Mouse (Mus musculus) ES-E14 (cell line): ENCODE measurements around the gene Dhx36. TPM values are rescaled to one million over a fixed set of nuclear protein-coding genes. Genes with fewer than 3 reads are reported as not detected.

Experiments
- DNase-seq: peaks from one replicate; pipeline ENCODE4 v3.0.0-alpha.2; 2013; ENCODE audit warnings: low read depth, low spot score
- H3K27ac ChIP-seq: 2 replicates; pipeline ENCODE4 v1.5.1; 2012; ENCODE audit warnings: low read depth, mild to moderate bottlenecking, low read length, moderate library complexity, mixed read lengths; ENCODE audit not compliant: poor library complexity, insufficient read depth, severe bottlenecking
- H3K36me3 ChIP-seq: 2 replicates; pipeline ENCODE4 v1.6.1; 2012; ENCODE audit warnings: mild to moderate bottlenecking, low read length, moderate library complexity, mixed read lengths; ENCODE audit not compliant: control insufficient read depth, poor library complexity, insufficient read depth, severe bottlenecking
- H3K4me1 ChIP-seq, 2 experiments: fragments of 150-350 bp in 1 of 2; sonication (generic) in 1 of 2; 2 replicates each; pipeline ENCODE4 v1.6.1; 2012; ENCODE audit warnings: low read length in 2 of 2, mild to moderate bottlenecking in 1 of 2, mixed read lengths in 1 of 2; ENCODE audit not compliant: control insufficient read depth in 2 of 2, insufficient read depth in 2 of 2, poor library complexity in 1 of 2
- H3K4me3 ChIP-seq, 2 experiments: fragments of 150-350 bp in 1 of 2; sonication (generic) in 1 of 2; 2 replicates each; pipeline ENCODE4 v1.5.1; 2012; ENCODE audit warnings: low read length in 2 of 2, low read depth in 1 of 2, mild to moderate bottlenecking in 1 of 2, mixed read lengths in 1 of 2; ENCODE audit not compliant: insufficient read depth in 1 of 2, poor library complexity in 1 of 2, severe bottlenecking in 1 of 2
- H3K9ac ChIP-seq: 2 replicates; pipeline ENCODE4 v1.6.1; 2012; ENCODE audit warnings: low read depth, mild to moderate bottlenecking, low read length, mixed read lengths; ENCODE audit not compliant: poor library complexity, insufficient read depth, severe bottlenecking
- H3K9me3 ChIP-seq: fragments of 150-350 bp; sonication (generic); 2 replicates; pipeline ENCODE4 v1.6.1; 2012; ENCODE audit warnings: low read depth, mild to moderate bottlenecking, low read length; ENCODE audit not compliant: control insufficient read depth, insufficient read depth
- CHD2 ChIP-seq: IDR thresholded peaks from 2 replicates; pipeline ENCODE4 v1.6.1; 2014; ENCODE audit warnings: mild to moderate bottlenecking, low read depth, low read length, inconsistent platforms
- HCFC1 ChIP-seq: IDR thresholded peaks from 2 replicates; pipeline ENCODE4 v1.6.1; 2012; ENCODE audit warnings: low read length, inconsistent platforms, borderline replicate concordance; ENCODE audit not compliant: insufficient read depth
- MAFK ChIP-seq: IDR thresholded peaks from 2 replicates; pipeline ENCODE4 v1.6.1; 2014; ENCODE audit warnings: mild to moderate bottlenecking, low read depth, low read length, inconsistent platforms; ENCODE audit not compliant: insufficient read depth
- ZC3H11A ChIP-seq: IDR thresholded peaks from 2 replicates; pipeline ENCODE4 v1.6.1; 2012; ENCODE audit warnings: low read depth, mild to moderate bottlenecking, inconsistent platforms, low read length, borderline replicate concordance
- ZNF384 ChIP-seq: IDR thresholded peaks from 2 replicates; pipeline ENCODE4 v1.6.1; 2012; ENCODE audit warnings: low read depth, low read length, inconsistent platforms
- in situ Hi-C, 2 experiments: fragments of 600-800 bp; cut with MboI; formaldehyde crosslinking; loops; one replicate each; pipeline ENCODE4 v1.15.1; 2025; ENCODE audit warnings: low sequenced_read_pairs in 2 of 2, inconsistent platforms in 1 of 2; ENCODE audit not compliant: unreplicated experiment in 2 of 2
- total RNA-seq: library from RNA; depleted of rRNA; stranded (reverse); fragments of 300-350 nt; gene quantifications from 2 replicates; pipeline ENCODE4 v1.2.3, GENCODE M21; 2012; rRNA removed

Dhx36 gene
- total RNA-seq, 1 experiment, result 37.8 TPM

DNA sequence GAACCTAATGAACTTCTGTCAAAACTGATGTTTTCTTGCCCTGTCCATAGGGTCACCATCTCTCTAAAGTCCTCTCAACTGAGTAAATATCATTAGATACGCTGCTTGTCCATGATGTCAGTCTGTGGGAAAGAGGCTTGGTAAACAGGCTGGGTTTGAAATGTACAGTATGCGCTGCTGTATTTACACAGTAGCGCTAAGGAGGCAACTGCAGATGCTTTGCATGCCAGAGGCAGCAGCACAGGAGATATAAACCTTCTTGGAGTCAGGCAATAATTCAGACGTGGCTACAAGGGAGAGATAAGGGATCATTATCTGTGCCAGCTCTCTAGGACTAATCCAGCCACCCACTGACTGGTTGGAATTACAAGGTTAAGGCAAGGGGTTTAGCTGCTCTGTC is 73.1 kb downstream of the Dhx36 start:
- H3K9ac ChIP-seq, result no peak overlapping the region
- in situ Hi-C loops, result no loop called here
- H3K4me1 ChIP-seq, result no peaks in the 10 kb centered on the region
- no peak for DNase-seq
- H3K27ac ChIP-seq, result no peak overlapping the region
- H3K9me3 ChIP-seq, result no peaks in the 10 kb centered on the region
- H3K36me3 ChIP-seq, result no peaks in the 10 kb centered on the region
- TF ChIP-seq HCFC1 (no peak), ZC3H11A (no peak), CHD2 (no peak), MAFK (no peak), ZNF384 (no peak)
- H3K4me3 ChIP-seq, result no peak overlapping the region

DNA sequence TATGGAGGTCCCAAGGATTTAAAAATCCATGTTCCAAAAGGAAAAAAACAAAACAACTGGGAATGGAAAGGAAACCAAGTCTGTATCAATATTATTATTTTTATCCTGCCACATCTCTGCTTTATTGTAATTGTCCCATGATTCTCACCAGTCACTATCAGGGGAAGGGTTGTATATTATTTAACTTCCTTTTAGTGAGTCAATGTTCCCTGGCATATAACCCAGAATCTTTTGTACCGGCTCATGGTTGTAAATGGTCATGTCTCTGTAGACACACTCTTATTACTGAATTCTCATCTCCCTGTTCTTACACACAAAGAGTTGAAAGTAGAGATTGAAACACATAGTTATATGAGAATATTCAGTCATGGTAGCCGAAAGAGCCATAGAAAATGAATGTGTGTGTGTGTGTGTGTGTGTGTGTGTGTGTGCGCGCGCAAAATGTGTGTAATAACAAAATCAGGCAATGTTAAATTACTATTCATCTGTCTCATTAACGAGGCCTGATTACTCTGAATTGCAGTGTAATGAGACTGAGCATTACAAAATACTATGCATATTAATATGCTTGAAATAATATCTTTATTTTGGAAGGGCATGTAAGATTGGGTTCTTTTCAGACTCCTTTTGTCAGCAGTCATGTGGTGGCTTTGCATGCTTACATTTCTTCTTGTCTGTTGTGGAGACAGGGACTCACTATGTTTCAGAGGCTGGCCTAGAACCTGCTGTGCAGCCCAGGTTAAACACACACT is 88.2 kb downstream of the Dhx36 start:
- DNase-seq, result no peak
- Histone ChIP-seq H3K9me3 (no peaks in the 10 kb centered on the region), H3K27ac (no peak overlapping the region), H3K9ac (no peak overlapping the region), H3K4me3 (no peak overlapping the region), H3K36me3 (no peaks in the 10 kb centered on the region), H3K4me1 (no peaks in the 10 kb centered on the region)
- in situ Hi-C loops, result no loop called here
- TF ChIP-seq CHD2 (no peak), ZC3H11A (no peak), ZNF384 (no peak), HCFC1 (no peak), MAFK (no peak)

Other genes with a start within 250 kb of the Dhx36 start
- gene Arhgef26, start 168.7 kb downstream of the Dhx36 start, total RNA-seq, result 4.1 and 5.9 TPM in 2 replicates
- gene Gpr149, start 98.1 kb upstream of the Dhx36 start, total RNA-seq, result 0.13 TPM in 1 of 2 replicates, not detected in the other